Mouse (Mus musculus): ENCODE data around the gene Xcr1.
A peak's percentile ranks its signal among the peaks of the same experiment; 100 is the strongest.

Xcr1 gene

DNA sequence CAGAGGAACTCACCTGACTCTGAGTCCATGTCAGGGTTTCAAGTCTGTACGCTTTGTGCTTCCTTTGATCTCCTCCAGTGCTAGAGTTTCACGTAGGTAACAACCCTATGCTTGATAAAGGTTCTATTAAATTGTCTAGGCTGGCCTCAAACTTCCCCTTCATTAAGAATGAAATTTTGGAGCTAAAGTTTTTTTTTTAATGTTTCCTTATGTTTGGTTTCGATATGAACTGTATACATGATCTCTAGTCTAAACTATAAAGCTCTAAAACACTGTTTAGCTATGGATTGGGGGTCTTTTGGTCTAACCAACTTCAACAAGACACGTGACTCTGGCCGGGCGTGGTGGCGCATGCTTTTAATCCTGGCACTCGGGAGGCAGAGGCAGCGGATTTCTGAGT is at the start of gene Xcr1:
Gene Xcr1, minus strand, starts transcription at position 101 of the 400 bp plus-strand sequence.
- DNase-seq (ENCODE audit: low read depth, low spot score) = no peak

DNA sequence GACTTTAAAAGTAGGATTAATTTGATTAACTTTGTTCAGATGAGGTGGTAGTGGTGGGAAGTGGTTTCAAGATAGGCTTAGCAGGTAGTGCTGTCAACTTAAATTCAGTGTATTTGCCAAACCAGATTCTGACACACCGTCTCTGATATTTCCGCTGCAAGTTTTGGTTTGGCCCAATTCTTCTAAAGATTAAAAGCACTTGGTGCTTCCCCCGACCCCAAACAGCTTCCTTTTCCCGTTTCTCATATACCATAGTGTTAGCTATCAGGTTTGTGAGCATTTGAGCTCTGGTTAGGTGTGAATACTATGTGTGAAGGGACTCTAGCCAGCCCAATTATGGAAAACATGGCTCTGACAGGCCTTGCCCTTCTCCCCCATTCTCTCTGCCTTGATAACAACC is 10.2 kb upstream of the Xcr1 start:
- DNase-seq (ENCODE audit: low read depth, low spot score) = no peak

DNA sequence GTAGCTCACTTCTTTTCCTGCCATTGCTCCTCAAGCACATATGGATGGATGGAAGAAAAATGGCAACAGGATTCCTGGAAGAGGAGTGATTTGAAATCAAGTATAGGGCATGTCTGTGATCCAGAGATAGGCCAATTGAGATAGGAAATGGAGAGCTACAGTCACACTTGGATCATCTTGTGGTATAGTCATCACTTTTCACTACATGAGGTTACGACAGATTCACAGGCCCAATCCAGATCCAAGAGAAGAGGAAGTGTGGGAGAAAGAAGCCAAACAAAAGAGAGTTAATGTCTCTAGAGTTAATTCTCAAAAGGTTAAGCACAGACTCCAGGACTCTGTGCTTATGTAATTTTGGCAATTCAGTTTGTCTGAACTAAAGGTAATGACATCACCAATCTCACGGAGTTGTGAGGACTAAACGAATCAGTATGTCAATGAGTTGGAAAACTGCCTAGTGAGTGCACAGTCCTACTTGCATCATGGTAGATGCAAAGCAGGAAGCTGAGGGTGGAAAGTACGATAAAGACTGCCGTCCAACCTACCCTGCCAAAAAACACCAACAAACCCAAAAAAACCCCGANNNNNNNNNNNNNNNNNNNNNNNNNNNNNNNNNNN is 7.4 kb upstream of the Xcr1 start:
- no peak for DNase-seq (ENCODE audit: low read depth, low spot score)

DNA sequence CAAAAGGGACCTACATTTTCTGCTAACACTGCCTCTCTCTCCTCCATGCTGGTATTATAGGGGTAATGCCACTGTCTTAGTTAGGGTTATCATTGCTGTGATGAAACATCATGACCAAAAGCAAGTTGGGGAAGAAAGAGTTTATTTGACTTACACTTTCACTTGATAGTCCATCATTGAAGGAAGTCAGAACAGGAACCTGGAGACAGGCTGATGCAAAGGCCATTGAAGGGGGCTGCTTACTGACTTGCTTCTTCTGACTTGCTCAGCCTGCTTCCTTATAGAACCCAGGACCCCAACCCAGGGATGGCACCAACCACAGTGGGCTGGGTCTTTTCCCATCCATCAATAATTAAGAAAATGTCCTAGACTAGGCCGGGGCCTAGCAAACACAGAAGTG is 1.8 kb upstream of the Xcr1 start:
- no peak for DNase-seq (ENCODE audit: low read depth, low spot score)

DNA sequence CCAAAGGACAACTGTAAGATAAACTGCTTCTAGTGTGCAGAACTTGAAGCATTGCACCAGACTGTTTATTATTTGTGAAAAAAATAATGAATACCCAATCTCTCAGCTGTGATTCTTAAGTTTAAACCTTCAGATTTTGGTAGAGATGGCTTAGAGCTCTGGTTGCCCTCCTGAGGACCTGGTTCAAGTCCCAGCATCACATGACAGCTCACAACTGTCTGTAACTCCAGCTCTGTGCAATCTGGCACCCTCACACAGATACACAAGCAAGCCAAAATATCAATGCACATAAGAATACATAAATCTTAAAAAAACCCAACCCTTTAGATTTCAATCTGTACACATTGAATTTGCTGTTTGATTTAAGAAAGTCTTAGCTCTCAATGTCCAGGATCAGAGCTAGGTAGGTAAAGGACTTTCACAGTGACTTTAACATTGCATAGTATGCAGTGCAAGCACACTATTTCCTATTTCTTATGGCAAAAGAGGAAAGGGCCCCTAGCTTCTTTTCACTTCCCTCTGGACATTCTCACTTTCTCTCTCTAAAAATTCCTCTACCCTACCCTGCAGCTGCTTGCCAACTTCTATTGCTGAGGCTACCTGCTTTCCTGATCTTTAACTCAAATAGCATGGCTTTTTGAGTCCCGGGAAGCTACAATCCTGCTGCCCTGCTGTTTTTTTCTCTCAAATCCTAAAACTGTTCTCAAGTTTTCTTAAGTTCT is 1.2 kb upstream of the Xcr1 start:
- DNase-seq (ENCODE audit: low read depth, low spot score) = no peak

DNA sequence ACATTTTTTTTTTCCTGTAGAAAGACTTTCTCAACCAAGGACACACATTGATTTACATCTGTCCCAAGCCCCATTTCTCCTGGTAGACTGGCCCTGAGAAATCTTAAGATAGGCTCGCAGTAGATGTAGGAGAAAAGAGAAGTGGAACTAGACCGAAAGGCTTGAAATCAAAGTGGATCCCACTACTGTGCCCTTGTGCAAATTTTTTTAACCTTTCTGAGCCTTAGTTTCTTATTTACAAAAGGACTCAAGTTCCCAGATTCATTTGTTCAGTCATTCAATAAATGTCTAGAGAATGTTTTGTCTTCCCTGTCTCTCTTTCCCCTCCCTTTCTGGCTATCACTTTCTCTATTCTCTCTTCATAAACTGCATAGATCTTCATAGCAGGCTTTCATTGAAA is 5.0 kb downstream of the Xcr1 start:
- DNase-seq (ENCODE audit: low read depth, low spot score) = no peak

DNA sequence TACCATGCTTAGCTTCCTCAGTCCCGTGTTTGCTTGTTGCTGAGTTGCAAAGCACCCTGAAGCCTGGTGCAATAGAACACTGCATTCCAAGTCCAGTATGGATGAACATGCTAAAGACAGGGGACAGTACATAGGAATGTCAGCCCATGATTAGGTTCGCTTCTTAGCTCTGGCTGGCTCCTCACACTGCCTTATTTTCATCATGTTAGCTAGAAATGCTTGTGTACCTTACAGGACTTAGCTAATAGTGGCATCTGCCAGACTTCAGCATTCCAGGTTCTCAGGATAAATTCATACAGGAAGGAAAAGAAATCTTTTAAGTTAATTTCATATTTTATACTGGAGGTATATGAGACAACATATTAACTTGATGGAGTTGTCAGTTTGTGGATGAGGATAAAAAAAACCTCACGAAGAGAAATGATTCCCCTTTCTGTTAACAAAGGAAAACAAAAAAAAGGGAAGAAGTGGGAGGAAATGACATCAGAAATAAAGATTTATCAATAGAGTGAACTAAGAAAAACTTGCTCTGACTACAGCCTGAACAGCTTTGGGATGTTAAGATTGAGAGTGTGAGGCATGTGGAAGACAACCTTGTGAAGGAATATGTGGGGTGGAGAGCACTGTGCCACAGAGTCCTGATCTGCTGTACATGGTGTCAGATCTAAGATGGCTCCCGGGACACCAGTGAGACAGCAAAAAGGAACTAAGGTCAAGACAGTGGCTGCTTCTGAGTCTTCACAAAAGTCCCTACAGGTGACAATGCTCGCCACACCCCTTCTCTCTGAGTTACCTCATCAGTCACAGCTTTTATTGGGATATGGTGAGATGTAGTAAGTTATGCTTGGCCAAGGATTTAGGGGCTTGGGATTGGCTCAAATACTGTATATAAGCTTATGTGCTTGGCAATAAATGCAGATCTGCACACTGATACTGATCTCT is 9.1 kb downstream of the Xcr1 start:
- peak; percentile 19 for DNase-seq (ENCODE audit: low read depth, low spot score)

DNA sequence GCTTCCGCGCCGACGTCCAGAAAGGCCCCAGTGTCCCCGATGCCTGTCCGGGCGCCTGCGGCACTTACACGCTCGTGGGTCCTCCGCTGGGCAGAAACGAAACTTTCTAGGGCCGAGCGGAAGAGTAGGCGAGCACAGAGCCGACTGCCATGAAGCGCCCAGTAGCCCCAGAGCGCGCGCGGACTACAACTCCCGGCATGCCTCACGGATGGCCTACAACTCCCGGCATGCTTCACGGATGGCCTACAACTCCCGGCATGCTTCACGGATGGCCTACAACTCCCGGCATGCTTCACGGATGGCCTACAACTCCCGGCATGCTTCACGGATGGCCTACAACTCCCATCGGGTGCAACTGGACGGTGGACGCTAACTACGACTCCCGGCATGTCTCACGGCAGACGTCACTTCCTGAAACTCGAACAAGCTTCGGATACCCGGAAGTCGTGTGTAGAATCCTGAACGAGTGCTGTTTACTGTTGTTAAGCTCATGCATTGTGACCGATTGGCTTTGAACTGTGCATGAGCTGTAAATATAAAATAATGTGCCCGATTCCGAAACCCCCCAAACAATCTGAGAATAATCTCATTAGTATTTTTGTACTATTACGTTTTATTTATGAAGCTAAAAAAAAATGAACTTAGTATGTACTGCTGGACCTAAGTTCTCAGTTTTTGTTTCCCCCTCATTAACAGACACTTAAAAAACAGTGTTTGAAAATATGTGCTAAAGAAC is 9.9 kb downstream of the Xcr1 start, which contains the start of gene Fyco1:
Gene Fyco1, minus strand, starts transcription at position 187 of the 736 bp plus-strand sequence.
- peak; percentile 97 for DNase-seq (ENCODE audit: low read depth, low spot score)

DNA sequence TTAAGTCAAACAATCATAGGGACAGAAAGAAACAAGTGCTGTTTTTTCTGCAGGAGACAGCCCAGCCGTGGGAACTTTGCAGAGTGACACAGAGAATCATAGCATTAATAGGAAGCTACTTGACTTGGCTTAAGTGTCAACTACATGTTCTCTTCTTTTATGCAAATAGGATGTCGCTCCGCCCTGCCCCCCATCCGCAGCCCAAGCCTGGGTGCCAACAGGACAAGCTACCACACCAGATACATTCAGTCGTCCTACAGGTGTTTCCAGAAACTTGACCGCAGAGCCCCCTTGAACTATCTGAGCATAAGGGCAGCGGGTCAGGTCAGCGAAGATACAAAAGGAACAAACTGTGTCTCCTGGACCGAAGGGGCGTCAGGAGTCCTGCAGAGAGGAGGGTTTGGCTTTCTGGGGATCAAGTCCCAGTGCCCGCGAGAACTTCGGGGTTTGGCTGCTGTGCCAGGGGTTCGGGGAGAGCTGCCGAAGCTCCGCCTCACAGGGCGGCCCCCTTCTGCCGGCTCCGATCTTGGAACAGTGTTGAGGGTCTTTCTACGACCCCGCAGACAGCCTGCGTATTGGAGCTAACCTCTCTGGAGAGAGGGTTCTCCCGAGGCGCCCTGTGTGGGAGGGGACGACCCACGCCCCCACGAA is 10.6 kb downstream of the Xcr1 start:
- DNase-seq (ENCODE audit: low read depth, low spot score) = peak; percentile 46

DNA sequence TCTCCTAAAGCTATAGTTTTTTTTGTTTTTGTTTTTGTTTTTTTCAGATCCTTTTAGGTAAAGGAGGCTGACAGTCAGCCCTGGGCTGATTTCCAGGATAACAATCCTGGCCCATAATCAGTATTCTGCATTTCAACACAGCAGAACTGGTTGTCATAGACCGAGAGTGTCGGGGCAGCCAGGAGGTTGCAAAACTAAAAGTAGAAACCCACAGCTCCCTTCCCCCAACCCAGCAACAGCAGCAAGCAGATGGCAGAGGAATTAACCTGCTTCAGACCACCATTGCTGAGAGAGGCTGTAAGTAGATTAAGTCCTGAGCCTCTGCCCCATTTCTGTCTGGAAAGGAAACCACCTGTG is 11.1 kb downstream of the Xcr1 start:
- peak; percentile 17 for DNase-seq (ENCODE audit: low read depth, low spot score)

DNA sequence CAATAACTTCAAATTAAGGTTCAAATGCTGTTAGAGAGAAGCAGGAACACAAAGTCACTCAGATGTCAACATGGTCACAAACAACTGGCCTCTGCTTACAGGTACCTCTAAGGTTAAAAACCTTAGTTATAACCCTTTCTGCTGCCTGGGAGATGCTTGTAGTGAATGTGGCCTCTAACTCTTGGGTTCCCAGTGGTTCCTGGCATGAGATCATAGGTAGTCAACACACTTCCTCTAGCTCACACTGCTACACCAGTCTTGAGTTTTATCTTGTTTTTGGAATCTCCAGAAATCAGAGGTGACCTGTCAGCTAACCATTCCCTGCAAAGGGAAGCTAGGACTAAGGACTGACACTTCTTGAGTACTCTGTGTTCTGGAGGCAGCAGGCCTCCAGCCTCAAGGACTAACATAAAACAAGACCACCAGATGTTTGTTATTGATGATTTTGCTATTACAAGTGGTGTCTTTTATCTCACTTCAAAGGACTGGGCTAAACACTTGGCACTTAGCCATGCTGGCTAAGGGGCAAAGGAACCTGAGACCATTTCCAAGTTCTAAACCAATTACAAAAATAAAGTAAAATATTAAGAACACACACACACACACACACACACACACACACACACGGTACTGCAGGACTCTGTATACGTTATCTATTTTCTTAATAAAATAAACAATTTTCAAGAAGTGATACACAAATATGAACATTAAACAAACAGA is 11.7 kb downstream of the Xcr1 start:
- no peak for DNase-seq (ENCODE audit: low read depth, low spot score)

DNA sequence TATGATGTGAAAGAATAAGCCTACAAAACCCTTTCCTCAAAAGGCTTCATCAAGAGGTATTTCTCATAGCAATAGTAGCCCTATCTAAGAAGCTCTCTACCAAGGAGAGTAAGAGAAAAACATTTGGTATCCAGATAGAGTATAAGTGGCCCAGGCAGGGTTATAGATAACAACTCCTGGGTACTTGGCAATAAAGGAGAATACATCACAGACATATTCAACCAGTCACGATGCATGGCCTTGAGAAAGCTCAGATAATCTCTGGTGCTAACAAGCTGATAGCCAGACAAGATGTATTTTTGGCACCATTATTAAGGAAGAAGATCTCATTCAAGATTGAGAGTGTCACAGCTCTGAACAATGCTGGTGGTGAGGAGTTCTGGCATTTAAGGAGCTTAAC is 15.3 kb downstream of the Xcr1 start:
- DNase-seq (ENCODE audit: low read depth, low spot score) = no peak

DNA sequence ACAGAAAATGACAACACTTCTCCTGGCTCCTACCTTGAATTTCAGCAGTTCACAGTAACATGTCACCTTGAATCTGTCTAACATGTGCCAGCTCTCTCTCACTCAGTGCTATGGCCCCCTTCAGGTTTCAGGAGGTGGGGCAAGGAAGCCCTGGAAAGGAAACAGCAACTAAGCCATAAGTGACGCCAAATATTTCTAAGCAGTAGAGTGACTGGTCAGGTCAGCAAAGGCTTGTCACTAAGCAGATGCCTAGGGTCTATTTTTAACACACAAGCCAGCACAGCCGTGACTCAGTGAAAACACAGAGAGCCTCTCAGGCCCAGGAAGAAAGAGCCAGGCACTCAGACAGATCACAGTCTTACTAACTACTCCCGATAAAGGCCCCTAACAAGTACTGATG is 16.7 kb downstream of the Xcr1 start:
- peak; percentile 8 for DNase-seq (ENCODE audit: low read depth, low spot score)

DNA sequence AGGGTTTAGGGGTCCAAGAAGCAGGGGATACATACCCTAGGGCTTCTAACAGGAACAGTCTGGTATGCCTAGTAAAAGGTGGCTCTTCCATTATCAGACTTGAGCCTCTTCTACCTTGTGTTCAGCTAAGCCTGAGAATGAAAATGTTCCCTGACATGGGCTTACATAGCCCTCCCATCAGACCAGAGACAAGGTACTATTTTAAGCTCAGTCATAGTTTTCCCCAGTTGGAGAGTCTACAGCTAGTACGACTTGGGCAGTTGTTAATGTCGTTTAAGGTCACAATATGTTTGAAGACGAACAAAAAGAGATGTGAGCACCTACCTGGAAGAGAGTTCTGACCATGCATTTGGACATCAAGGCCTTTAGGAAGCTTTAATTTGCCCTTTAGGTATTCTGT is 17.4 kb downstream of the Xcr1 start:
- DNase-seq (ENCODE audit: low read depth, low spot score) = no peak

DNA sequence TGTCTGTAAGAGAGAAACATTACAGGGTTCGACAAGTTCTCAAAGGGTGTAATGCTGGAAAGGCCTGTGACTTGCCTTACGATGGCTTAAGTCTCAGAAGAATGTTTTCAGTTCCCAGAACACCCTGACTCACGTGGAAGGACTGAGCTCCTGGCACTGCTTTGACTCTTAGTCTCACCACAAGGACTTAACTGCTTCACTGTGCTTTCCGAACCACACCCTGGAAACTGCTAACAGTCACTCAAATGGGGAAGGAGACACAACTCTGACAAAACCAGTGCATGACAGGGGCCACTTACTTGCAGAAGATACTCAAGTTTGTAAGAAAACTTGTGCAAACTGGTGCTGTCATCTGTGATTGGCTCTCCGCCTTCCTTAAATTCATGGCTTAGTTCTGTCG is 21.6 kb downstream of the Xcr1 start:
- DNase-seq (ENCODE audit: low read depth, low spot score) = peak; percentile 50

DNA sequence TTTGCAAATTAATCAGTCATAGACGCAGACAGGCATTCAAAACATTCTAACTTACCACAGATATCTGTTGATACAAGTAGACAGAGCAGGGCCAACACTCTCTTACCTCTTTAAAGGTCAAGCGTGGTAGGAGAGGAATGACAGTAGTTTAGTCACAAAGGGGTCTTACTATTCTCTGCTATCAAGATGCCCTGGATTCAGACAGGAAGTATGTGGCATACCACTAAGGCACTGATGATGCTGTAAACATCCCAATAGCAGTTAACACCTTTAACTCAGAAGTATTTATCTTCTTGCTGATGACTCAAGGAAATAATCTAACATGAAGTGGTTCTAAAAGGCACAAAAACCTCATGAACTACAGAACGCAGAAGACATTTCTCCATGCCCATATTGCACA is 26.0 kb downstream of the Xcr1 start:
- DNase-seq (ENCODE audit: low read depth, low spot score) = no peak

DNA sequence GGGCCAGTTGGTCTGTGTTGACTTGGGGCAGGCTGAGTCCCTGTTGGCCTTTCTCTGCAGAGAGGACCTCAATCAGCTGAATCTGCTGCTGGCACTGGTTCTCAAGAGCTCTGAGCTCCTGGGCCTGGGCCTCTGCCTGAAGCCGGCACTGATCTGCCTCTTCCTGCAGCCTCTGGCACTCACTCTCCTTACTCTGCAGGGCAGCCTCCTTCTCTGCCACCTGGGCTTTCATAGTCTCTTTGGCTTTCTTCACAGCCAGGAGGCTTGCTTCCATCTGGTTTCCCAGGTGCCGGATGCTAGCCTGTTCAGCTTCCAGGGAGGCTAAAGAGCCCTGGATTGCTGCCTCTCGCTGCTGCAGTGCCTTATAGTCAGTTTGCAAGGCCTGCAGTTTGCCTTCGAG is 32.9 kb downstream of the Xcr1 start:
- no peak for DNase-seq (ENCODE audit: low read depth, low spot score)

DNA sequence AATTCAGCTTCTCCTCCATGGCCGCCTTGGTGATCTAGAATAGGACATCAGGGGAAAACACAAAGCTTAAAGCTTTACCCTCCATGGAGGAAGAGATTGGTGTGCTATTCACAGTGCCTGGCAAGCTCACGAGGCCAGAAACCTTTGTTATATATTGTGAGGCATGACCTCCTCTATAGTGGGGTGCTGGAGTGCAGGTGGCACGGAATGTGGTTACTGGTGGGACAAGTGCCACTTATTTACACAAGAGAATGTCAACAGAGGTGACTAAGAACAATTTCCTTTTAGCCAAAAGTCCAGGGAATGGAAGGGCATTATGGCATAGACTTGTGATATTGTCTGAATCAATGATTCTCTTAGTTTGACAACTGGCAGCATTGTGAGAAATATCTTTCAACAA is 35.2 kb downstream of the Xcr1 start:
- DNase-seq (ENCODE audit: low read depth, low spot score) = no peak

DNA sequence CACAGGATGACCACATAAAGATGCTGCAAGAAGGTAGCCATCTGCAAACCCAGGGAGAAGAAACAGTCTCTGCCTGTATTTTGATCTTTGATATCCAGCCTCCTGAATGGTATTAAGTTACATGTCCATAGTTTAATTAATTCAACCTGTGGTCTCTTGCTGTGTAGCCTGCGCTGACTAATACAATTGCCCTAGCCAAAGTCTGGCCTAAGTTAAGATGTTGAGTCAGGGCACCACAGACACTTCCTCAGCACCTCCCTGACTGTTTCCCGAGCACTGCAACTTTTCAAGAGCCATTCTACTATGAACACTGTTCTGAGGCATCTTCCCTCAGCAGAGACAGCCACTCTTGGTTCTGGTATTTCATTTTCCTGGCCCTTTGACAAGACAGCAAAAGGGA is 43.2 kb downstream of the Xcr1 start:
- no peak for DNase-seq (ENCODE audit: low read depth, low spot score)

DNA sequence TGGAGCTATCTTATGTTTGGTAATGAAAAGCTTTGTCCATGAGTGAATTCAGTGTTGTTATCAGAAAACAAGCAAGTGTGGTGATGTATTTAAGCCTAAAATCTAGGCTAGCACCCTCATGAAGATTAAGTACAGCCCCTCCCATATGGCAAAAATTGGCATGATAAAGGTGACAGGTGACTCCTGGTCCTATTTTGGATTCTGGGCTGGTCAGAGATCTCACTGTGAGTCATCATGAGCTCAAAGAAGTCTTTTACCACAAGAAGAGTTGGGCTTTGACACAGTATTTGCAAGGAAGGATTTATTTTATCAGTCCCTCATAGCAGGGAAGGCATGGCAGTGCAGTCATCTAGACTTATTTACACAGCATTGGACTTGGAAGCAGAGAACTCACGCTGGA is 45.8 kb downstream of the Xcr1 start:
- no peak for DNase-seq (ENCODE audit: low read depth, low spot score)

DNA sequence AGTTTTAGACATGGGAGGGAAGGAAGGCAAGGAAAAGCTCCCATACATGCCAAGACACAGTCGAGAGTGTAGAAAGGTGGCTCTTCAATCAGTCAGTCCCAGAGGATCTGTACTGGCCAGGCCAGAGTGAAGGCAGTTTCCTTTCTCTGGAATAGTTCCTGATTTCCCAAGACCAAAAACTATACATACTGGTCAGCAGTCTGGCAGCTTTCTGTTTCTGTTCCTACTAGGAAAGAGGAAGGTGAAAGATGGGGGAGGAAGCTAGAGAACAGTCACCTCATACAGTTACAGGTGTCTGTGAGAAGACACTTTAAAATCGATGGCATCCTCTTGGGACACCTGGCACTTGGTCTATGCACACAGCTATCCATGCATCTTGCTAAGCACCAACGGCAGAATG is 46.4 kb downstream of the Xcr1 start:
- no peak for DNase-seq (ENCODE audit: low read depth, low spot score)
